Mouse (Mus musculus): ENCODE measurements around the gene Antxr2. TPM values are rescaled to one million over a fixed set of nuclear protein-coding genes. Genes with fewer than 3 reads are reported as not detected.

Gene Antxr2
- total and polyA plus RNA-seq, 2 experiments from 2014 or later: 1.1 to 4.4 TPM

- Histone ChIP-seq H3K4me1 (ENCODE audit: insufficient read depth, low read length) (no peaks in the 10 kb centered on the region), H3K27ac (ENCODE audit: low read depth, low read length) (no peak overlapping the region), H3K27me3 (ENCODE audit: insufficient read depth, low read length) (no peaks in the 10 kb centered on the region), H3K9ac (replicated peaks; ENCODE audit: low read length, poor library complexity, severe bottlenecking) (no peak overlapping the region), H3K36me3 (ENCODE audit: insufficient read depth, low read length) (no peaks in the 10 kb centered on the region), H3K9me3 (ENCODE audit: low read length) (no peaks in the 10 kb centered on the region), H3K4me3 (ENCODE audit: low read depth, low read length) (no peak overlapping the region), H3K4me2 (ENCODE audit: low read depth, low read length, poor library complexity, severe bottlenecking) (no peak overlapping the region)
- DNase-seq (ENCODE audit: low spot score) (no peak), ATAC-seq (ENCODE audit: low FRiP score) (no peak)
- no peak for TF ChIP-seq CTCF (IDR thresholded peaks at IDR 0.05)
- 94% methylated on average over 1 of the region's 1 CpGs for WGBS
Measured at GRCm38 (mm10) chr5:97973293-97973692, 57.5 kb downstream of the Antxr2 start.

GRCm38 (mm10) chr5:97972029-97972428 is 58.8 kb downstream of the Antxr2 start:
- 67% methylated on average over 4 of the region's 4 CpGs for WGBS
- no peak for DNase-seq (ENCODE audit: low spot score)
- Histone ChIP-seq H3K36me3 (ENCODE audit: insufficient read depth, low read length) (no peaks in the 10 kb centered on the region), H3K4me1 (ENCODE audit: insufficient read depth, low read length) (no peaks in the 10 kb centered on the region), H3K27ac (ENCODE audit: low read depth, low read length) (no peak overlapping the region), H3K27me3 (ENCODE audit: insufficient read depth, low read length) (no peaks in the 10 kb centered on the region), H3K4me3 (ENCODE audit: low read depth, low read length) (no peak overlapping the region), H3K4me2 (ENCODE audit: low read depth, low read length, poor library complexity, severe bottlenecking) (no peak overlapping the region), H3K9ac (replicated peaks; ENCODE audit: low read length, poor library complexity, severe bottlenecking) (no peak overlapping the region), H3K9me3 (ENCODE audit: low read length) (no peaks in the 10 kb centered on the region)
- ATAC-seq (ENCODE audit: low FRiP score): no peak
- no peak for TF ChIP-seq CTCF (IDR thresholded peaks at IDR 0.05)

- Histone ChIP-seq H3K36me3 (ENCODE audit: insufficient read depth, low read length) (no peaks in the 10 kb centered on the region), H3K27ac (ENCODE audit: low read depth, low read length) (no peak overlapping the region), H3K4me1 (ENCODE audit: insufficient read depth, low read length) (no peaks in the 10 kb centered on the region), H3K4me3 (ENCODE audit: low read depth, low read length) (no peak overlapping the region), H3K9ac (replicated peaks; ENCODE audit: low read length, poor library complexity, severe bottlenecking) (no peak overlapping the region), H3K4me2 (ENCODE audit: low read depth, low read length, poor library complexity, severe bottlenecking) (no peak overlapping the region), H3K9me3 (ENCODE audit: low read length) (no peaks in the 10 kb centered on the region), H3K27me3 (ENCODE audit: insufficient read depth, low read length) (no peaks in the 10 kb centered on the region)
- 74% methylated on average over 3 of the region's 3 CpGs for WGBS
- DNase-seq (ENCODE audit: low spot score) (no peak), ATAC-seq (ENCODE audit: low FRiP score) (no peak)
- TF ChIP-seq CTCF (IDR thresholded peaks at IDR 0.05): no peak
Measured at GRCm38 (mm10) chr5:97971236-97971635, 59.6 kb downstream of the Antxr2 start.

GRCm38 (mm10) chr5:97967044-97967443 is 63.8 kb downstream of the Antxr2 start:
- no peak overlapping the region for H3K9ac ChIP-seq (replicated peaks; ENCODE audit: low read length, poor library complexity, severe bottlenecking)
- ATAC-seq (ENCODE audit: low FRiP score) (no peak), DNase-seq (ENCODE audit: low spot score) (no peak)
- H3K4me1 ChIP-seq (ENCODE audit: insufficient read depth, low read length): no peaks in the 10 kb centered on the region
- no peaks in the 10 kb centered on the region for H3K27me3 ChIP-seq (ENCODE audit: insufficient read depth, low read length)
- H3K27ac ChIP-seq (ENCODE audit: low read depth, low read length): no peak overlapping the region
- 81% methylated on average over 5 of the region's 5 CpGs for WGBS
- no peaks in the 10 kb centered on the region for H3K36me3 ChIP-seq (ENCODE audit: insufficient read depth, low read length)
- no peaks in the 10 kb centered on the region for H3K9me3 ChIP-seq (ENCODE audit: low read length)
- no peak overlapping the region for H3K4me2 ChIP-seq (ENCODE audit: low read depth, low read length, poor library complexity, severe bottlenecking)
- TF ChIP-seq CTCF (IDR thresholded peaks at IDR 0.05): no peak
- H3K4me3 ChIP-seq (ENCODE audit: low read depth, low read length): no peak overlapping the region

- ATAC-seq (ENCODE audit: low FRiP score) (no peak), DNase-seq (ENCODE audit: low spot score) (no peak)
- no peaks in the 10 kb centered on the region for H3K27me3 ChIP-seq (ENCODE audit: insufficient read depth, low read length)
- H3K9me3 ChIP-seq (ENCODE audit: low read length): no peaks in the 10 kb centered on the region
- H3K4me1 ChIP-seq (ENCODE audit: insufficient read depth, low read length): no peaks in the 10 kb centered on the region
- H3K4me3 ChIP-seq (ENCODE audit: low read depth, low read length): no peak overlapping the region
- H3K36me3 ChIP-seq (ENCODE audit: insufficient read depth, low read length): no peaks in the 10 kb centered on the region
- H3K9ac ChIP-seq (replicated peaks; ENCODE audit: low read length, poor library complexity, severe bottlenecking): no peak overlapping the region
- no peak overlapping the region for H3K27ac ChIP-seq (ENCODE audit: low read depth, low read length)
- H3K4me2 ChIP-seq (ENCODE audit: low read depth, low read length, poor library complexity, severe bottlenecking): no peak overlapping the region
- TF ChIP-seq CTCF (IDR thresholded peaks at IDR 0.05): no peak
Measured at GRCm38 (mm10) chr5:97966101-97966500, 64.7 kb downstream of the Antxr2 start.

GRCm38 (mm10) chr5:97964444-97964843 is 66.4 kb downstream of the Antxr2 start:
- ATAC-seq (ENCODE audit: low FRiP score) (no peak), DNase-seq (ENCODE audit: low spot score) (no peak)
- H3K4me2 ChIP-seq (ENCODE audit: low read depth, low read length, poor library complexity, severe bottlenecking): no peak overlapping the region
- no peak overlapping the region for H3K4me3 ChIP-seq (ENCODE audit: low read depth, low read length)
- 84% methylated on average over 2 of the region's 2 CpGs for WGBS
- H3K36me3 ChIP-seq (ENCODE audit: insufficient read depth, low read length): no peaks in the 10 kb centered on the region
- no peaks in the 10 kb centered on the region for H3K27me3 ChIP-seq (ENCODE audit: insufficient read depth, low read length)
- no peak overlapping the region for H3K9ac ChIP-seq (replicated peaks; ENCODE audit: low read length, poor library complexity, severe bottlenecking)
- H3K9me3 ChIP-seq (ENCODE audit: low read length): no peaks in the 10 kb centered on the region
- no peaks in the 10 kb centered on the region for H3K4me1 ChIP-seq (ENCODE audit: insufficient read depth, low read length)
- H3K27ac ChIP-seq (ENCODE audit: low read depth, low read length): no peak overlapping the region
- TF ChIP-seq CTCF (IDR thresholded peaks at IDR 0.05): no peak
